Mouse (Mus musculus): ENCODE measurements around the gene Abcb8. TPM values are rescaled to one million over a fixed set of nuclear protein-coding genes. Genes with fewer than 3 reads are reported as not detected.

The Abcb8 gene
- polyA plus RNA-seq, 1 experiment from 2014 or later = 49.9 TPM

- Histone ChIP-seq H3K4me1 (no peaks in the 10 kb centered on the region), H3K9me3 (no peaks in the 10 kb centered on the region), H3K36me3 (peaks cover 15% of the 10 kb centered on the region; the same call in 1 of the 2 replicates), H3K4me3 (replicated peaks) (no peak overlapping the region), H3K27ac (no peak overlapping the region), H3K9ac (no peak overlapping the region), H3K4me2 (no peak overlapping the region), H3K27me3 (replicated peaks) (no peaks in the 10 kb centered on the region)
- no peak for ATAC-seq (ENCODE audit: insufficient read depth, low FRiP score, low read depth)
- 87% methylated on average over 5 of the region's 5 CpGs for WGBS
These were observed 7.6 kb downstream of the Abcb8 start for GRCm38 (mm10) chr5:24400911-24401605.

GRCm38 (mm10) chr5:24401969-24402368, 8.5 kb downstream of the Abcb8 start:
- WGBS = 70% methylated on average over 9 of the region's 9 CpGs
- 0 out of 2 replicates have a peak, but pooled peaks have one; percentile 32 for ATAC-seq (ENCODE audit: insufficient read depth, low FRiP score, low read depth)
- Histone ChIP-seq H3K9ac (no peak overlapping the region), H3K4me1 (no peaks in the 10 kb centered on the region), H3K4me2 (no peak overlapping the region), H3K4me3 (replicated peaks) (no peak overlapping the region), H3K27me3 (replicated peaks) (no peaks in the 10 kb centered on the region), H3K27ac (no peak overlapping the region), H3K9me3 (no peaks in the 10 kb centered on the region), H3K36me3 (peaks cover 16% of the 10 kb centered on the region)

- H3K27me3 ChIP-seq (replicated peaks) = no peaks in the 10 kb centered on the region
- H3K9ac ChIP-seq = no peak overlapping the region
- 76% methylated on average over 6 of the region's 6 CpGs for WGBS
- no peak overlapping the region for H3K4me3 ChIP-seq (replicated peaks)
- H3K9me3 ChIP-seq = no peaks in the 10 kb centered on the region
- peaks cover 16% of the 10 kb centered on the region for H3K36me3 ChIP-seq
- no peak overlapping the region for H3K4me2 ChIP-seq
- no peak overlapping the region for H3K27ac ChIP-seq
- ATAC-seq (ENCODE audit: insufficient read depth, low FRiP score, low read depth) = no peak
- H3K4me1 ChIP-seq = no peaks in the 10 kb centered on the region
These were observed 11.3 kb downstream of the Abcb8 start for GRCm38 (mm10) chr5:24404594-24405360.

- Histone ChIP-seq H3K27me3 (replicated peaks) (no peaks in the 10 kb centered on the region), H3K36me3 (peaks cover 16% of the 10 kb centered on the region), H3K27ac (no peak overlapping the region), H3K4me1 (no peaks in the 10 kb centered on the region), H3K9me3 (no peaks in the 10 kb centered on the region), H3K9ac (no peak overlapping the region), H3K4me2 (no peak overlapping the region), H3K4me3 (replicated peaks) (no peak overlapping the region)
- 69% methylated on average over 3 of the region's 3 CpGs for WGBS
- no peak for ATAC-seq (ENCODE audit: insufficient read depth, low FRiP score, low read depth)
These were observed 12.0 kb downstream of the Abcb8 start for GRCm38 (mm10) chr5:24405389-24405876.

GRCm38 (mm10) chr5:24408651-24409050, 15.2 kb downstream of the Abcb8 start:
- Histone ChIP-seq H3K4me3 (replicated peaks) (no peak overlapping the region), H3K27me3 (replicated peaks) (no peaks in the 10 kb centered on the region), H3K4me2 (no peak overlapping the region), H3K9me3 (no peaks in the 10 kb centered on the region), H3K36me3 (peaks cover 11% of the 10 kb centered on the region), H3K27ac (no peak overlapping the region), H3K4me1 (0 out of 2 replicates have a peak, but pooled peaks cover 2% of the 10 kb centered on the region), H3K9ac (no peak overlapping the region)
- WGBS = 88% methylated on average over 13 of the region's 13 CpGs
- no peak for ATAC-seq (ENCODE audit: insufficient read depth, low FRiP score, low read depth)

DNA sequence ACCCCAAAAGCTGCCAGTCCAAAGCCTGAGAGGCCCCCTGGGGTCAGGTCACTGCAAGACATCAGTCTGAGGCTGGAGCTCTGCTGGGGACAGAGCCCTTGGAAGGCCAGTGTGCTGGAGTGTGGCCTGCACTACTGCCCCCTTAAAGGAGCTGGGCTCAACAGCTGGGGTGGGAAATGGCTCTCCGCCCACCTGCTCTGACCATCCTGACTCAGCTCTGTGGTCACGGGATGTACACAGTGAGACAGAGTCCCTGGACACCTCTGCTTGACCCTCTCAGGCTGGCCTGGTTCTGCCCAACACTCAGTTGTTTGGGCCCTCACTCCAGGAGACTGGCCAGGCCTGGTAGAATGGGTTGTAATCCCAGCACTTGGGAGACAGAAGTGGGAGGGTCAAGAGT, 16.0 kb downstream of the Abcb8 start:
- no peak for ATAC-seq (ENCODE audit: insufficient read depth, low FRiP score, low read depth)
- WGBS = 92% methylated on average over 2 of the region's 2 CpGs
- 0 out of 2 replicates have a peak, but pooled peaks cover 3% of the 10 kb centered on the region for H3K4me1 ChIP-seq

DNA sequence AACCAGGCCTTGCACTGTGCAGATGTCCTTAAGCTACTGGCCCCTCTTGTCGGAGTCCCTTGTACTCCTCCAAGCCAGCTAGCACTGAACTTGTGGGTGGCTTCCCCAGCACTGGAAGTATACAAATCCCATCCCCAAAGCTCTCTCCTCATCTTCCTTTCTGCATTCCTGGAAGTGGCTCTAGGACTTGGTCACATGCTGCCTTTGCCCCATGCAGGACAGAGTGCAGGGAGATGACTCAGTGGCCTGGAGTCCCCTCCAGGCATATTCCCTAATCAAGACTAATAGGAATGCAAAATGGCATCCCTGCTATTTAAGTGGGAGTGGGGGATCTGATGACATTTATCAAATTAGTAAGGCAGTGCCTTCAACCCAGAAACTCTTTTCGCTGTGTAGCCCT, 18.6 kb downstream of the Abcb8 start:
- no peak overlapping the region for H3K4me3 ChIP-seq (replicated peaks)
- peaks cover 8% of the 10 kb centered on the region for H3K4me1 ChIP-seq
- ATAC-seq (ENCODE audit: insufficient read depth, low FRiP score, low read depth) = no peak
- H3K9me3 ChIP-seq = no peaks in the 10 kb centered on the region
- no peak overlapping the region for H3K9ac ChIP-seq
- no peak overlapping the region for H3K27ac ChIP-seq
- WGBS = 87% methylated on average over 2 of the region's 2 CpGs
- no peak overlapping the region for H3K4me2 ChIP-seq
- no peaks in the 10 kb centered on the region for H3K27me3 ChIP-seq (replicated peaks)
- H3K36me3 ChIP-seq = no peaks in the 10 kb centered on the region

More for the DNA sequence above, 16.0 kb downstream of the Abcb8 start:
- peaks cover 6% of the 10 kb centered on the region; the same call in 1 of the 2 replicates for H3K36me3 ChIP-seq
- H3K27ac ChIP-seq = no peak overlapping the region
- H3K27me3 ChIP-seq (replicated peaks) = no peaks in the 10 kb centered on the region
- no peaks in the 10 kb centered on the region for H3K9me3 ChIP-seq
- H3K4me3 ChIP-seq (replicated peaks) = no peak overlapping the region
- H3K9ac ChIP-seq = no peak overlapping the region
- H3K4me2 ChIP-seq = no peak overlapping the region

- Histone ChIP-seq H3K9me3 (no peaks in the 10 kb centered on the region), H3K4me2 (no peak within 1 kb of the TSS), H3K9ac (no peak within 1 kb of the TSS), H3K4me1 (peaks cover 8% of the 10 kb centered on the region), H3K36me3 (no peaks in the 10 kb centered on the region; the same call in 1 of the 2 replicates), H3K27me3 (replicated peaks) (no peaks in the 10 kb centered on the region), H3K27ac (no peak within 1 kb of the TSS), H3K4me3 (replicated peaks) (no peak within 1 kb of the TSS)
- 36% methylated on average over 11 of the region's 11 CpGs for WGBS
- ATAC-seq (ENCODE audit: insufficient read depth, low FRiP score, low read depth) = no peak
These were observed 19.7 kb downstream of the Abcb8 start, which contains the start of gene Asic3 for GRCm38 (mm10) chr5:24413042-24413693. TSS of gene Asic3 (plus strand) at chr5:24413392.

DNA sequence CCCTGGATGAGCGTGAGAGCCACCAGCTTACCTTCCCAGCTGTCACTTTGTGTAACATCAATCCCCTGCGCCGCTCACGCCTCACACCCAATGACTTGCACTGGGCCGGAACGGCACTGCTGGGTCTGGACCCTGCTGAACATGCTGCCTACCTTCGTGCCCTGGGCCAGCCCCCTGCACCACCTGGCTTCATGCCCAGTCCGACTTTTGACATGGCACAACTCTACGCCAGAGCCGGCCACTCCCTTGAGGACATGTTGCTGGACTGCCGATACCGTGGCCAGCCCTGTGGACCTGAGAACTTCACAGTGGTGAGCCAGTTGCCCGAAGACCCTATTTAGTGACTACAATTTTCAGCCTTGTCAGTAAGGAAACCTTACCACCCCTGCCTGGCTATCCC, 20.5 kb downstream of the Abcb8 start:
- no peaks in the 10 kb centered on the region for H3K27me3 ChIP-seq (replicated peaks)
- H3K4me2 ChIP-seq = no peak overlapping the region
- H3K4me1 ChIP-seq = peaks cover 8% of the 10 kb centered on the region
- H3K27ac ChIP-seq = no peak overlapping the region
- no peak for ATAC-seq (ENCODE audit: insufficient read depth, low FRiP score, low read depth)
- 83% methylated on average over 13 of the region's 13 CpGs for WGBS
- no peak overlapping the region for H3K9ac ChIP-seq
- H3K36me3 ChIP-seq = no peaks in the 10 kb centered on the region; the same call in 1 of the 2 replicates
- no peaks in the 10 kb centered on the region for H3K9me3 ChIP-seq
- H3K4me3 ChIP-seq (replicated peaks) = no peak overlapping the region

GRCm38 (mm10) chr5:24416222-24416736, 22.8 kb downstream of the Abcb8 start:
- WGBS = 3% methylated on average over 21 of the region's 21 CpGs
- H3K4me2 ChIP-seq = peak overlapping the region; percentile 33; the same call in 1 of the 2 replicates
- no peaks in the 10 kb centered on the region for H3K9me3 ChIP-seq

DNA sequence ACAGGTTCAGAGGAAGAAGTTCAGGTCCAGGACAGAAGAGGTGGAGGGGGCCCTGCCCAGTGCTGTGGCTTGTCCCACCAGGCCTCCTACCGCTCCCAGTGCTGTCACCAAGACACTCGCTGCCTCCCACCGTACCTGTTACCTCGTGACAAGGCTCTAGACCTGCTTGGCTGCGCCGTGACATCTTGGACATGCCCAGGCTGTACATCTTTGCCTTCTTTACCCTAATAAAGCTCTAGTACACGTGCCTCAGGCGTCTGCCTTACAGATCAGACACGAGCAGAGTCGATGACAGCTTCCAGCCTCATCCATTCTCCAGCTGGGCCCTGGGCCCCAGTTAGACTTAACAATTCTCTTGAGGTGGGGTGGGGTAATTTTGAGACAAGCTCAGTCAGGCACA, 24.1 kb downstream of the Abcb8 start:
- 90% methylated on average over 10 of the region's 10 CpGs for WGBS
- no peaks in the 10 kb centered on the region for H3K9me3 ChIP-seq
- H3K36me3 ChIP-seq = peaks cover 13% of the 10 kb centered on the region
- peaks cover 12% of the 10 kb centered on the region for H3K4me1 ChIP-seq
- H3K27me3 ChIP-seq (replicated peaks) = no peaks in the 10 kb centered on the region
- H3K4me2 ChIP-seq = no peak overlapping the region
- ATAC-seq (ENCODE audit: insufficient read depth, low FRiP score, low read depth) = no peak
- no peak overlapping the region for H3K27ac ChIP-seq
- H3K9ac ChIP-seq = no peak overlapping the region
- H3K4me3 ChIP-seq (replicated peaks) = no peak overlapping the region

More at GRCm38 (mm10) chr5:24416222-24416736, 22.8 kb downstream of the Abcb8 start:
- H3K36me3 ChIP-seq = peaks cover 12% of the 10 kb centered on the region
- no peak overlapping the region for H3K4me3 ChIP-seq (replicated peaks)
- H3K4me1 ChIP-seq = peaks cover 8% of the 10 kb centered on the region
- no peak overlapping the region for H3K27ac ChIP-seq
- peak; percentile 32 for ATAC-seq (ENCODE audit: insufficient read depth, low FRiP score, low read depth)
- H3K9ac ChIP-seq = no peak overlapping the region
- H3K27me3 ChIP-seq (replicated peaks) = no peaks in the 10 kb centered on the region

All from stomach, embryonic 15.5 days (tissue).